ENCODE assay signal across 22 mouse cellular contexts in genomic region chr7:136922230-136922629, GRCm38 (mm10). TPM values are rescaled to one million over a fixed set of nuclear protein-coding genes. Genes with fewer than 3 reads are reported as not detected.
A peak's percentile ranks its signal among the peaks of the same experiment; 100 is the strongest.
DNase-seq lines count a peak whose midpoint lies in the region; ATAC-seq lines count a peak whose summit lies in the region.
"Had no signal": no experiment of that assay in that cellular context is flagged by ENCODE, and none has a peak within 500 bp of the region (broad histone marks: within the 10 kb centered on the region; RNA-seq: fewer than 3 reads in every experiment).

No protein-coding gene starts in this region.

- H3K4me3 ChIP-seq in heart, embryonic 12.5 days, result no peak overlapping the region
- H3K4me3 ChIP-seq in limb, embryonic 15.5 days, result no peak overlapping the region
- no peak overlapping the region for H3K4me3 ChIP-seq in limb, embryonic 10.5 days
- H3K4me3 ChIP-seq in lung, embryonic 15.5 days, result no peak overlapping the region
- H3K4me3 ChIP-seq: embryonic facial prominence, embryonic 13.5 days; embryonic facial prominence, embryonic 15.5 days; erythroblast, embryonic 14.5 days; forebrain, embryonic 10.5 days; forebrain, embryonic 13.5 days had no signal

- 59% methylated on average over 6 of the region's 6 CpGs for WGBS in heart, embryonic 12.5 days
- 59% methylated on average over 6 of the region's 6 CpGs for whole genome bisulfite sequencing in limb, embryonic 15.5 days
- 82% methylated on average over 6 of the region's 6 CpGs for WGBS in limb, embryonic 10.5 days
- 38% methylated on average over 6 of the region's 6 CpGs for WGBS in lung, embryonic 15.5 days

- no peak overlapping the region for H3K4me2 ChIP-seq in heart, embryonic 12.5 days
- no peak overlapping the region for H3K4me2 ChIP-seq in limb, embryonic 15.5 days
- H3K4me2 ChIP-seq in lung, embryonic 15.5 days, result no peak overlapping the region
- H3K4me2 ChIP-seq: embryonic facial prominence, embryonic 13.5 days; embryonic facial prominence, embryonic 15.5 days; forebrain, embryonic 13.5 days had no signal

- peak; percentile 68 for DNase-seq in heart, adult 11 months
- no peak for DNase-seq in limb, embryonic 10.5 days (ENCODE audit: low spot score)
- no peak for DNase-seq in lung, postnatal 10 days
- DNase-seq: adrenal gland, adult 2 months; adrenal gland, postnatal 10 days; adrenal gland, postnatal 25 days; cerebellum, adult 11 months; cerebellum, adult 18-20 months; cerebellum, adult 8-10 months; cerebellum, adult 9-11 months; cerebellum, postnatal 14 days; cerebellum, postnatal 36 days; embryo, embryonic 11 days had no signal

- no peak overlapping the region for H3K9ac ChIP-seq in heart, embryonic 12.5 days
- no peak overlapping the region for H3K9ac ChIP-seq in limb, embryonic 15.5 days
- H3K9ac ChIP-seq in lung, embryonic 15.5 days, result no peak overlapping the region
- H3K9ac ChIP-seq: embryonic facial prominence, embryonic 13.5 days; embryonic facial prominence, embryonic 15.5 days; forebrain, embryonic 13.5 days had no signal

- no peaks in the 10 kb centered on the region for H3K36me3 ChIP-seq in heart, embryonic 12.5 days
- H3K36me3 ChIP-seq in limb, embryonic 15.5 days, result no peaks in the 10 kb centered on the region
- H3K36me3 ChIP-seq in limb, embryonic 10.5 days, result no peaks in the 10 kb centered on the region
- no peaks in the 10 kb centered on the region for H3K36me3 ChIP-seq in lung, embryonic 15.5 days
- H3K36me3 ChIP-seq: embryonic facial prominence, embryonic 13.5 days; embryonic facial prominence, embryonic 15.5 days; forebrain, embryonic 10.5 days had no signal

- ATAC-seq in heart, embryonic 12.5 days (ENCODE audit: insufficient number of reproducible peaks, low FRiP score), result no peak
- no peak for ATAC-seq in limb, embryonic 15.5 days (ENCODE audit: insufficient number of reproducible peaks, low FRiP score, low TSS enrichment, low read depth)
- peak; percentile 47; the same call in 1 of the 2 replicates for ATAC-seq in lung, embryonic 15.5 days (ENCODE audit: borderline replicate concordance, extremely low read depth, low FRiP score, low TSS enrichment)
- ATAC-seq: forebrain, embryonic 13.5 days; forebrain, embryonic 16.5 days had no signal

- H3K27ac ChIP-seq in heart, embryonic 12.5 days (ENCODE audit: poor library complexity, severe bottlenecking), result no peak overlapping the region
- 0 out of 2 replicates have a peak overlapping the region, but pooled peaks have one; percentile 33 for H3K27ac ChIP-seq in limb, embryonic 15.5 days
- no peak overlapping the region for H3K27ac ChIP-seq in limb, embryonic 10.5 days
- H3K27ac ChIP-seq in lung, embryonic 15.5 days, result no peak overlapping the region
- H3K27ac ChIP-seq: embryonic facial prominence, embryonic 13.5 days; embryonic facial prominence, embryonic 15.5 days; forebrain, embryonic 10.5 days; forebrain, embryonic 13.5 days had no signal

- H3K9me3 ChIP-seq in heart, embryonic 12.5 days (replicated peaks), result no peaks in the 10 kb centered on the region
- no peaks in the 10 kb centered on the region for H3K9me3 ChIP-seq in limb, embryonic 15.5 days
- no peaks in the 10 kb centered on the region for H3K9me3 ChIP-seq in limb, embryonic 10.5 days (replicated peaks)
- no peaks in the 10 kb centered on the region for H3K9me3 ChIP-seq in lung, embryonic 15.5 days
- H3K9me3 ChIP-seq: embryonic facial prominence, embryonic 13.5 days; embryonic facial prominence, embryonic 15.5 days; forebrain, embryonic 10.5 days had no signal

- H3K4me1 ChIP-seq in heart, embryonic 12.5 days (replicated peaks), result peaks cover 13% of the 10 kb centered on the region
- H3K4me1 ChIP-seq in limb, embryonic 15.5 days, result peaks cover 30% of the 10 kb centered on the region
- peaks cover 32% of the 10 kb centered on the region for H3K4me1 ChIP-seq in limb, embryonic 10.5 days
- H3K4me1 ChIP-seq in lung, embryonic 15.5 days, result peaks cover 13% of the 10 kb centered on the region; the same call in 1 of the 2 replicates
- H3K4me1 ChIP-seq: forebrain, embryonic 13.5 days had no signal

- 0 out of 2 replicates have a peak, but pooled peaks cover 11% of the 10 kb centered on the region for H3K27me3 ChIP-seq in heart, embryonic 12.5 days (replicated peaks)
- no peaks in the 10 kb centered on the region for H3K27me3 ChIP-seq in limb, embryonic 15.5 days
- H3K27me3 ChIP-seq in limb, embryonic 10.5 days (ENCODE audit: low read depth, poor library complexity, severe bottlenecking), result peaks cover 31% of the 10 kb centered on the region; the same call in 1 of the 2 replicates
- H3K27me3 ChIP-seq in lung, embryonic 15.5 days, result no peaks in the 10 kb centered on the region
- H3K27me3 ChIP-seq: embryonic facial prominence, embryonic 13.5 days; embryonic facial prominence, embryonic 15.5 days; forebrain, embryonic 13.5 days had no signal

RNA-seq across cellular contexts. Expression of gene Mgmt, which starts 27.8 kb away (rescaled TPM):
- polyA plus RNA-seq in heart, embryonic 12.5 days (2016; fragmentation: Nextera tagmentation; extraction: Ambion mirVana), result 3.9 and 4.0 TPM in 2 replicates
- polyA plus RNA-seq in limb, embryonic 15.5 days (2015; fragmentation: Nextera tagmentation; extraction: Ambion mirVana), result 5.7 and 6.1 TPM in 2 replicates
- 4.2 and 4.5 TPM in 2 replicates for polyA plus RNA-seq in limb, embryonic 10.5 days (2016; fragmentation: Nextera tagmentation; extraction: Ambion mirVana)
- polyA plus RNA-seq in lung, embryonic 15.5 days (2015; fragmentation: Nextera tagmentation; extraction: Ambion mirVana), result 5.5 and 5.9 TPM in 2 replicates
